Mouse (Mus musculus): ENCODE measurements around the gene Mvd.

Mvd gene

GRCm38 (mm10) chr8:122457171-122457570, 13.9 kb upstream of the Mvd start:
- no peak for DNase-seq (ENCODE audit: low read depth, low spot score)

GRCm38 (mm10) chr8:122454409-122454808, 11.2 kb upstream of the Mvd start:
- no peak for DNase-seq (ENCODE audit: low read depth, low spot score)

DNA sequence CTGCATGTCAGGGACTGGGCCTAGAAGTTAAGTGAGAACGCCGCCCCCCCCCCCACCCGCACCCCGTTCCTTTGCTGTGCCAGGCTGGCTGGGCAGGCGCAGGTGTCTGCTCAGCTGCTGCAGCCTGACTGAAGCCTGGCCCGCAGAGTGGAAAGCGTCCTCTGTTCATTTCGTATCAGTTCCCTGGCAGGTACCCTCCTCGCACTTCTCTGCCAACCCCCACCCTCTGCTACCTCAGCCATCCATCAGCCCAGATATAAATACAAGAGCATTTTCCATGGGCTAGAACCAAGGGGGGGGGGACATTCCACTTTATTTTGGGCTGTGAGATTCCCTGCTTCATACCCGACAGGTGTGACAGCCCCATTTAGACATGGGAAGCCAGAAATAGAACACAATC, 8.9 kb upstream of the Mvd start:
- no peak for DNase-seq (ENCODE audit: low read depth, low spot score)

DNA sequence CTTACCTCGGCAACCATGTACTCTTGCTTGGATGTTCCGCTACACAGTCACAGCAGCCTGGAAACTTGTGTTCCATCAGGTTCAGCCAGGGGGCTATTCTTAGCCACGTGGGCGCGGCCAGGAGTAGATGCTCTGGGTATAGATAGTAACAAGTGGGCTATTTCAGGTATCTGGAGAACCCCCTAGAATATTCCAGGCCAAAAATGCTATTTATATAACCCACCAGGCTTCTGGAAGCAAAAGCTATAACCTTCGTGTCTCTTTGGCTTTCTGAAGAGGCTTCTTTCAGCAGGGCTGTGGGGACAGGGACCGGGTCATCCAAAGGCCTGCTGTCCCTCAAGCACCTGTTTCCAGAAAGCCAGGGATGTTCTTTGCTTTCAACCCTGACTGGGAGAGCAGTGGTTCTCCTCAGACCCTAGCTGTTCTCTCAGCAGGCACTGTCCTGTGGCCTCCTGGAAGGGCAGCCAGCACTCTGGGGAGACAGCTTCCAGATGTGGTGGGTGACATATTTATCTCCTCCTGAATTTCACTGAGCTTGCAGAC, 8.0 kb upstream of the Mvd start:
- DNase-seq (ENCODE audit: low read depth, low spot score): no peak

DNA sequence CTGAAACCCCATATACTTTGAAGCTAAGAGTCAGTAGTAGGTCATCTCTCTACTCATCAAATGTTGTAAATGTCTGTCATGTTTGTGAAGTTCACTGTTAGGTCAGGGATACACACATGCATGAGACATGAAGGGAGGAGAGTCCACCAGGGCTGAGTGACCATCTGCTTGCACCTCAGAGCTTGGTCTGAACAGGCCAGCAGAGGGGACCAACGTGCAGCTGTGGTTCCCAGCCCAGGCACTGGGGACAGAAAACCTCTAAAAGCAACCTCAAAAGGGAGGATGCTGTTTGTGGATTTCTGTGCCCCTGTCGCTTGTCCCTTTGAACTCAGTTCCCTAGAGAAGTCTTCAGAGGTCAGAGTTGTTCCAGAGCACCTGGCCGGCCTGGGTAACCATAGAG, 2.0 kb upstream of the Mvd start:
- no peak for DNase-seq (ENCODE audit: low read depth, low spot score)

DNA sequence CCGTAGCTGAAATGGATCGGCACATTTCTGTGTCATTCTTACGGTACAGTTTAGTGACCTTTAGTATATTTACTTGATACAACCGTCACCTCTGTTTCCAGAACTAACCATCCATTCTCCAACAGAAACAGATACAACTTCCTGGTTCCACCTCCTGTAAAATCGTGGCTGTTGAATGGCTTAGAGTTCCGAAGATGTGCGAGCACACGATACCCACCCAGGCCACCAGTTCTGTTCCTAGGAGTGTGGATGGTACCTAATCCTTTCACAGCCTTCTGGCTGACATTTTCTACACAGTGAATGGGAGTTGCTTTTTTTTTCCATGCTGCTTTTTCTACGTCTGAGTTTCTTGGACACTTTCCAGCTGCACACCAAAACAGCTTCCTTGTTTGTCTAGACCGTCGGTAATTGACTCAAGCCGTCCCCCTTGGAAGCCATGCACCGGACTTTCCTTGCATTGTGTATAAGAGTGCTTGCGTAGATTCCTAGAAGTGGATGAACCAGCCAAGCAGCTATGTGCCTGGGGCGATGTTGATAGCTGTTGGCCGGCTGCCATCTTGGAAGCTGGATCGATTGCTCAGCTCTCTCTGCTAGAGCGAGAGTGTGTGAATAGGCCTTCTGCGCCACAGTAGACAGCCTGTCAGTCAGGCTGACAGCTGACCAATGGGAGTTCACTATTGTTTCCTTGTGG, 981 bp upstream of the Mvd start:
- no peak for DNase-seq (ENCODE audit: low read depth, low spot score)

GRCm38 (mm10) chr8:122442781-122443180, 441 bp downstream of the Mvd start:
- DNase-seq (ENCODE audit: low read depth, low spot score): no peak

- no peak for DNase-seq (ENCODE audit: low read depth, low spot score)
Observed at GRCm38 (mm10) chr8:122442356-122442755, 866 bp downstream of the Mvd start.

DNA sequence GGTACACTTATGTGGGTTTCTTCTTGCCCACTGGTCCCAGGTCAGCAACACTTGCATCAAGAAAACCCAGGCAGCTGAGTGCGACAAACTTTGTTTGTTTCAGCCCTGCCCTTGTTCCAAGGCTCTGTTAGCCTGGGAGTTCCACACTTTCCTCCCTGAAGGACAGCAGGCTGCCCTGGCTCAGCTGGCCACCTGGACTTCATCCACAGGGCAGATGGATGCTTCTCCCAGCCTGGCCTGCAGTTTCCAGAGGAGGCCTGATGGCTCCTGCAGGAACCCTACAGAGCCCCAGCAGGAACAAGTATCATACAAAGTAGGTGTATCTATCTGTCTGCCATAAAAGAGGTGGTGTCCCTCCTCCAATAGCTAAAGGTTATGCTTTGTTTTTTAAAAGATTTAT, 1.9 kb downstream of the Mvd start:
- no peak for DNase-seq (ENCODE audit: low read depth, low spot score)

- no peak for DNase-seq (ENCODE audit: low read depth, low spot score)
Observed at GRCm38 (mm10) chr8:122439336-122439735, 3.9 kb downstream of the Mvd start.

DNA sequence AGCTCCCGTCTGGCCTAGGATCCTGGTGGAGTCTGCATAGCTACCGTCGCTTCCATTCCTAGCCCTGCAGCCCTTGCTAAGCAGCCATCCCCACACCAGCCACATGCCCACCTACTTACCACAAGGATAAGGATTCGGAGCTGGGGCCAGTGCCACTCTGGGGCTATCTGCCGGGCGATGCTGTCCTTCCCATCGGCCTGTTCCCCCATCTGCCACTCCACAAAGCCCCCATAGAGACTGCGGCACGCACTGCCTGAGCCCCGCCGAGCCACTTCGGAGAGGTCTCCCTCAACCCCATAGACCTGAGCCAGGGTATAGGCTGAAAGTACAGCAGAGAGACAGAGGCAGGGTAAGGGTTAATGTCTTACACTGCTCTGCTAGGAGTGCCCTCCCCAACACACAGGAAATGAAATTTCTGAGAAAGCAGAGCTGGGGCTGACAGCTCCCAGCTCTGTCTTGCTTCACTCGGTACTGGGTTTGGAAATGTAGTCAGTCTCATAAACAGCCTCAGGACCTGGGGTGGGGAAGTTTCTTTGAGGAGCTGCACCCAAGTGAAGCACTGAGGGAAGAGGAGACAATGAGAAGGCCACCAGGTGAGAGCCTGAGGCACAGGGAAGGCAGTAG, 5.4 kb downstream of the Mvd start:
- DNase-seq (ENCODE audit: low read depth, low spot score): no peak

GRCm38 (mm10) chr8:122436586-122437125, 6.6 kb downstream of the Mvd start:
- DNase-seq (ENCODE audit: low read depth, low spot score): no peak

DNA sequence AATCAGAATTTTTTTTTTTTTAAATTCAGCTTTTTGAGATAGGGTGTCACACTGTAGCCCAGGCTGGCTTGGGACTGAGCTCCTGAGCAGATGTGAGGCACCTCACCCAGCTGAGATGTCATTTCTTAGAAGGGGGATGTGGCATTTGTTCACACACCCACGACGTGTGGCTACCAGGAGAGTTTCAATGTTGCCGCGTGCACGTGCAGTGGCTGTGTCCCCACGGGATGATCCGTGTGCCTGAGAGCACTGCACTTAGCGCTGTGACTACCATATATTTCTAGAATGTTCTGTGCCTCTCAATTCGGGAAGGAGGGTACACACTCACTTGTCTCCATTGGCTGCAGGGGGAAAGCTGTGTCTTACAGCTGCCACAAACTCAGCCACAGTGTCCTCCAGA, 7.1 kb downstream of the Mvd start:
- no peak for DNase-seq (ENCODE audit: low read depth, low spot score)

- DNase-seq (ENCODE audit: low read depth, low spot score): no peak
Observed at GRCm38 (mm10) chr8:122435375-122435774, 7.8 kb downstream of the Mvd start.

DNA sequence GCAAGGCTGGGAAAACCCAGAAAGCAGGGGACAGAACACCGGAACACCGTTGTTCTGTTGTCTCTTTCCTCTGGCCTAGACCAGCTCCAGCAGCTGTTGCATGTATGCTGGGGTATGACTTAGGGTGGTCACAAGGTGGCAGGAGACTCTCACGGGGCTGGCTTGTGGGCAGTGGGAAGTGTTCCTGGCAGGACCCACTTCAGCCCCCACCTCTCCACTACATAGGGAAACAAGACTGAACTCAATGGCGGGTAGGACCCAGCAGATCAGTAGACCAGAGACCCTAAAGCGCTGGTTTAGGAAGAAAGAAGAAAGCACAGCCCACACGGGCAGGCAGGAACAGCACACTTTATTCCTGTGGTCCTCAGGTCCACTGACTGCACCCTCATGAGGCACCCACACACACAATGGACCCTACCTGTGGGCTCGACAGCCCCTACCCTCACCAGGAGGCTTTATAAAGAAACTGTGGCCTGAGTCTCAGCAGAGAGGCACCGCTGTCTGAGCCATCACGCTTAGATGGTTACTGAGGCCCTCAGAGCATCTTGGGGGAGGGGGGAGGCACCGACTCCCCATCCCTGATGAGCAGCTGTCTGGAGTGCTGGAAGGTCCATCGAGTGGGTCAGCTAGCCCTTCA, 9.8 kb downstream of the Mvd start:
- no peak for DNase-seq (ENCODE audit: low read depth, low spot score)

DNA sequence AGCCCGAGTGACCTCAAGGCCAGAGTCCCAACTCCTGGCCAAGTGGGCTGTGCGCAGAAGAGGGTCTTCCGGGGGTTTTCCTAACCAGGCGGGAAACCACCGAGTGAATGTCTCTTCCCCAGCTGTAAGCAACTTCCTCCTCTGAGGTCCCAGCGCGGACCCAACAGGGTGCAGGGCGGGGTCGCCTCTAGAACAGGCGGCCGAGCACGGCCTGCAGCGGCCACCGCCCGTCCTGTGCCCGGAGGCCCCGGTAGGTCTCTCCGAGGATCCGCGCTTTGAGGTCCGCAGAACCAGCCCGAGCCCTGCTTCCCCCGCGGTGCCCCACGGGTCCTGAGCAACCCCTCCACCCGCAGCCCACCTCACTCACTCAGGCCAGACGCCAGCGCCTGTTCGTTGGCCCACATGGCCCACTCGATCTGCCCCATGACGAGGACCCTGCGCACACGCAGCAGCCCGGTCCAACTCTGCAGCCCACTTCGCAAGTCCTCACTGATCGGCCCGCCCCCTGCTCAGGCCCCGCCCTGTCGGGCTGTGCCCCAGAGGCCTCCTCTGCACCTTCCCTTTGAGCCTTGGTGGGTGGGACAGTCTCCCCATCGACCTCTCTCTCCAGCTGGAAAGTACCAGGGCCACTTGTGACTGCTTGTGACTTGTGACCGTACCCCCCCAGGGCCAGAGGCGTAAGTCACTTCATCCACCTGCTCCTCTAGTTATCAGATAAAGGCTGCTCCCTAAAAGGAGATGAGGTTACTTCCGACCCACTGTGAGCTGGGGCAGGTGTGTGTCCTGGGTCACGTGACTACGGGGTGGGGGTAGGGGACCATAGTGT, 10.6 kb downstream of the Mvd start, which contains the start of gene Cyba:
Cyba (minus strand) TSS at position 488 of the 826 bp plus-strand sequence.
- no peak for DNase-seq (ENCODE audit: low read depth, low spot score)

- no peak for DNase-seq (ENCODE audit: low read depth, low spot score)
Observed at GRCm38 (mm10) chr8:122431694-122432442, 11.4 kb downstream of the Mvd start.

- no peak for DNase-seq (ENCODE audit: low read depth, low spot score)
Observed at GRCm38 (mm10) chr8:122430646-122431045, 12.6 kb downstream of the Mvd start.

GRCm38 (mm10) chr8:122430058-122430636, 13.1 kb downstream of the Mvd start:
- DNase-seq (ENCODE audit: low read depth, low spot score): no peak

DNA sequence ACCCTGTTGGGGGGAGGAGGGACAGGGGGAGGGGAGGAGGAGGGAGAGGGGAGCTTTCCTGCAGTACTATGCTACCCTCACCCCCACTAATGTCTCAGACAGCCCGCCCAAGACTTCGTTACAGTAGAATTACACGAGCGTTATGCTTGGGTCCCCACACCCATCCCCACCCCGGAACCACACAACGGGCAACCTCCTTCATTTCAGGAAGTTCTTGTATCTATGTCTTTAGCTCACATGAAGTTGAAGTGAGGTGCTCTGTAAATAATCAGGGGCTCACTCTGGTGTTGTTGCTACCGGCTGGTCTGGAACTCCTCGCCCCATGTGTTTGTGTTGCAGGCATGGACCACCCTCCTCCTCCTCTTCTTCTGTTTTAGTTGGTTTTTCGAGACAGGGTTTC, 15.1 kb downstream of the Mvd start:
- no peak for DNase-seq (ENCODE audit: low read depth, low spot score)

- no peak for DNase-seq (ENCODE audit: low read depth, low spot score)
Observed at GRCm38 (mm10) chr8:122427607-122428006, 15.6 kb downstream of the Mvd start.

Measured in WW6 (cell line).